Mouse (Mus musculus): ENCODE results near the gene Ccdc42. TPM values are rescaled to one million over a fixed set of nuclear protein-coding genes. Genes with fewer than 3 reads are reported as not detected.

Ccdc42 gene
- polyA plus RNA-seq, 1 experiment from 2014 or later: not detected

GRCm38 (mm10) chr11:68589055-68589809, 2.4 kb downstream of the Ccdc42 start:
- Histone ChIP-seq H3K36me3 (replicated peaks) (no peaks in the 10 kb centered on the region), H3K4me3 (replicated peaks) (no peak overlapping the region), H3K4me1 (replicated peaks) (no peaks in the 10 kb centered on the region), H3K27ac (replicated peaks) (no peak overlapping the region), H3K4me2 (no peak overlapping the region), H3K9ac (no peak overlapping the region), H3K27me3 (no peaks in the 10 kb centered on the region; the same call in none of the 2 replicates), H3K9me3 (replicated peaks) (no peaks in the 10 kb centered on the region)
- 50% methylated on average over 8 of the region's 8 CpGs for WGBS (ENCODE audit: insufficient replicate concordance)
- no peak for ATAC-seq (ENCODE audit: insufficient read depth)

GRCm38 (mm10) chr11:68591708-68592107, 4.9 kb downstream of the Ccdc42 start:
- Histone ChIP-seq H3K36me3 (replicated peaks) (no peaks in the 10 kb centered on the region), H3K9ac (no peak overlapping the region), H3K9me3 (replicated peaks) (no peaks in the 10 kb centered on the region), H3K4me3 (replicated peaks) (no peak overlapping the region), H3K27me3 (no peaks in the 10 kb centered on the region; the same call in none of the 2 replicates), H3K4me2 (no peak overlapping the region), H3K27ac (replicated peaks) (no peak overlapping the region), H3K4me1 (replicated peaks) (no peaks in the 10 kb centered on the region)
- WGBS (ENCODE audit: insufficient replicate concordance): 31% methylated on average over 5 of the region's 5 CpGs
- no peak for ATAC-seq (ENCODE audit: insufficient read depth)

GRCm38 (mm10) chr11:68593247-68593646, 6.4 kb downstream of the Ccdc42 start:
- H3K4me3 ChIP-seq (replicated peaks): no peak overlapping the region
- H3K9me3 ChIP-seq (replicated peaks): no peaks in the 10 kb centered on the region
- H3K27ac ChIP-seq (replicated peaks): no peak overlapping the region
- no peaks in the 10 kb centered on the region; the same call in none of the 2 replicates for H3K27me3 ChIP-seq
- no peak for ATAC-seq (ENCODE audit: insufficient read depth)
- 63% methylated on average over 3 of the region's 3 CpGs for WGBS (ENCODE audit: insufficient replicate concordance)
- H3K4me2 ChIP-seq: no peak overlapping the region
- H3K4me1 ChIP-seq (replicated peaks): no peaks in the 10 kb centered on the region
- H3K9ac ChIP-seq: no peak overlapping the region
- no peaks in the 10 kb centered on the region for H3K36me3 ChIP-seq (replicated peaks)

GRCm38 (mm10) chr11:68597912-68598311, 11.1 kb downstream of the Ccdc42 start:
- Histone ChIP-seq H3K36me3 (replicated peaks) (no peaks in the 10 kb centered on the region), H3K4me1 (replicated peaks) (peaks cover 8% of the 10 kb centered on the region; the same call in 1 of the 2 replicates), H3K27me3 (no peaks in the 10 kb centered on the region), H3K27ac (replicated peaks) (no peak overlapping the region), H3K9me3 (replicated peaks) (no peaks in the 10 kb centered on the region), H3K4me2 (no peak overlapping the region), H3K9ac (no peak overlapping the region), H3K4me3 (replicated peaks) (no peak overlapping the region)
- no peak for ATAC-seq (ENCODE audit: insufficient read depth)
- 39% methylated on average over 2 of the region's 2 CpGs for WGBS (ENCODE audit: insufficient replicate concordance)

GRCm38 (mm10) chr11:68600551-68601021, 13.8 kb downstream of the Ccdc42 start:
- H3K9me3 ChIP-seq (replicated peaks): no peaks in the 10 kb centered on the region
- no peak overlapping the region for H3K4me2 ChIP-seq
- ATAC-seq (ENCODE audit: insufficient read depth): no peak
- no peaks in the 10 kb centered on the region for H3K27me3 ChIP-seq
- no peak overlapping the region for H3K9ac ChIP-seq
- no peak overlapping the region for H3K4me3 ChIP-seq (replicated peaks)
- WGBS (ENCODE audit: insufficient replicate concordance): 41% methylated on average over 6 of the region's 6 CpGs
- no peaks in the 10 kb centered on the region for H3K36me3 ChIP-seq (replicated peaks)
- peaks cover 8% of the 10 kb centered on the region; the same call in 1 of the 2 replicates for H3K4me1 ChIP-seq (replicated peaks)
- H3K27ac ChIP-seq (replicated peaks): no peak overlapping the region

GRCm38 (mm10) chr11:68601486-68601991, 14.7 kb downstream of the Ccdc42 start:
- no peak overlapping the region for H3K4me3 ChIP-seq (replicated peaks)
- H3K4me2 ChIP-seq: no peak overlapping the region
- no peaks in the 10 kb centered on the region for H3K9me3 ChIP-seq (replicated peaks)
- no peak overlapping the region for H3K9ac ChIP-seq
- no peak overlapping the region for H3K27ac ChIP-seq (replicated peaks)
- ATAC-seq (ENCODE audit: insufficient read depth): no peak
- peaks cover 8% of the 10 kb centered on the region; the same call in 1 of the 2 replicates for H3K4me1 ChIP-seq (replicated peaks)
- no peaks in the 10 kb centered on the region for H3K27me3 ChIP-seq
- no peaks in the 10 kb centered on the region for H3K36me3 ChIP-seq (replicated peaks)
- WGBS (ENCODE audit: insufficient replicate concordance): 27% methylated on average over 9 of the region's 9 CpGs

GRCm38 (mm10) chr11:68602200-68602931, 15.5 kb downstream of the Ccdc42 start:
- ATAC-seq (ENCODE audit: insufficient read depth): no peak
- no peak overlapping the region for H3K9ac ChIP-seq
- H3K9me3 ChIP-seq (replicated peaks): no peaks in the 10 kb centered on the region
- H3K27me3 ChIP-seq: no peaks in the 10 kb centered on the region
- H3K27ac ChIP-seq (replicated peaks): no peak overlapping the region
- peaks cover 8% of the 10 kb centered on the region; the same call in 1 of the 2 replicates for H3K4me1 ChIP-seq (replicated peaks)
- 15% methylated on average over 8 of the region's 8 CpGs for WGBS (ENCODE audit: insufficient replicate concordance)
- H3K36me3 ChIP-seq (replicated peaks): no peaks in the 10 kb centered on the region
- no peak overlapping the region for H3K4me2 ChIP-seq
- H3K4me3 ChIP-seq (replicated peaks): no peak overlapping the region

GRCm38 (mm10) chr11:68607046-68607445, 20.2 kb downstream of the Ccdc42 start:
- Histone ChIP-seq H3K9ac (no peak overlapping the region), H3K36me3 (replicated peaks) (no peaks in the 10 kb centered on the region), H3K27me3 (no peaks in the 10 kb centered on the region), H3K4me2 (no peak overlapping the region), H3K9me3 (replicated peaks) (no peaks in the 10 kb centered on the region), H3K4me3 (replicated peaks) (no peak overlapping the region), H3K4me1 (replicated peaks) (peaks cover 8% of the 10 kb centered on the region; the same call in 1 of the 2 replicates), H3K27ac (replicated peaks) (no peak overlapping the region)
- WGBS (ENCODE audit: insufficient replicate concordance): 65% methylated on average over 2 of the region's 2 CpGs
- ATAC-seq (ENCODE audit: insufficient read depth): no peak

GRCm38 (mm10) chr11:68609910-68610566, 23.2 kb downstream of the Ccdc42 start:
- ATAC-seq (ENCODE audit: insufficient read depth): no peak
- Histone ChIP-seq H3K4me2 (no peak overlapping the region), H3K4me3 (replicated peaks) (no peak overlapping the region), H3K27ac (replicated peaks) (no peak overlapping the region), H3K36me3 (replicated peaks) (no peaks in the 10 kb centered on the region), H3K4me1 (replicated peaks) (no peaks in the 10 kb centered on the region), H3K9ac (no peak overlapping the region), H3K9me3 (replicated peaks) (no peaks in the 10 kb centered on the region), H3K27me3 (no peaks in the 10 kb centered on the region)
- 51% methylated on average over 9 of the region's 9 CpGs for WGBS (ENCODE audit: insufficient replicate concordance)

- H3K4me1 ChIP-seq (replicated peaks): no peaks in the 10 kb centered on the region
- H3K27me3 ChIP-seq: no peaks in the 10 kb centered on the region
- no peak overlapping the region for H3K9ac ChIP-seq
- no peaks in the 10 kb centered on the region for H3K36me3 ChIP-seq (replicated peaks)
- H3K4me2 ChIP-seq: no peak overlapping the region
- no peak for ATAC-seq (ENCODE audit: insufficient read depth)
- H3K9me3 ChIP-seq (replicated peaks): no peaks in the 10 kb centered on the region
- H3K27ac ChIP-seq (replicated peaks): no peak overlapping the region
- H3K4me3 ChIP-seq (replicated peaks): no peak overlapping the region
- WGBS (ENCODE audit: insufficient replicate concordance): 71% methylated on average over 8 of the region's 8 CpGs
These were observed 23.7 kb downstream of the Ccdc42 start for GRCm38 (mm10) chr11:68610567-68610947.

All from liver, embryonic 15.5 days (tissue).